Mouse (Mus musculus): ENCODE measurements at regions not wholly inside any gene's neighbourhood (a gene's known extent, or its start where the extent isn't known, plus 50 kb on each side); places are given as distances from the start of the nearest gene placed in this dataset.

- TF ChIP-seq CTCF (IDR thresholded peaks at IDR 0.05; ENCODE audit: low read depth) (no peak), EP300 (IDR thresholded peaks at IDR 0.05; ENCODE audit: low read depth) (no peak)
- DNase-seq (no peak), ATAC-seq (no peak)
- H3K36me3 ChIP-seq (replicated peaks; ENCODE audit: insufficient read depth, low read length) = no peaks in the 10 kb centered on the region
- H3K9ac ChIP-seq (replicated peaks) = no peak overlapping the region
- H3K4me3 ChIP-seq (ENCODE audit: low read depth, low read length) = no peak overlapping the region
- H3K27me3 ChIP-seq (ENCODE audit: insufficient read depth, low read length) = no peaks in the 10 kb centered on the region
- no peak overlapping the region for H3K4me2 ChIP-seq (ENCODE audit: low read depth, low read length)
- H3K27ac ChIP-seq (ENCODE audit: low read depth) = no peak overlapping the region
- H3K4me1 ChIP-seq (ENCODE audit: insufficient read depth) = no peaks in the 10 kb centered on the region
- WGBS (ENCODE audit: insufficient replicate concordance) = 78% methylated on average over 14 of the region's 14 CpGs
- H3K9me3 ChIP-seq (ENCODE audit: low read length) = no peaks in the 10 kb centered on the region
These were observed 53.9 kb upstream of the Foxn3 start for GRCm38 (mm10) chr12:99617241-99617804.

GRCm38 (mm10) chr12:99614420-99614819 is 51.0 kb upstream of the Foxn3 start:
- Histone ChIP-seq H3K27ac (ENCODE audit: low read depth) (no peak overlapping the region), H3K9ac (replicated peaks) (no peak overlapping the region), H3K36me3 (replicated peaks; ENCODE audit: insufficient read depth, low read length) (no peaks in the 10 kb centered on the region), H3K4me3 (ENCODE audit: low read depth, low read length) (no peak overlapping the region), H3K27me3 (ENCODE audit: insufficient read depth, low read length) (no peaks in the 10 kb centered on the region), H3K4me1 (ENCODE audit: insufficient read depth) (no peaks in the 10 kb centered on the region), H3K4me2 (ENCODE audit: low read depth, low read length) (no peak overlapping the region), H3K9me3 (ENCODE audit: low read length) (no peaks in the 10 kb centered on the region)
- ATAC-seq (no peak), DNase-seq (no peak)
- no peak for TF ChIP-seq EP300 (IDR thresholded peaks at IDR 0.05; ENCODE audit: low read depth)
- TF ChIP-seq CTCF (IDR thresholded peaks at IDR 0.05; ENCODE audit: low read depth) = no peak
- WGBS (ENCODE audit: insufficient replicate concordance) = 64% methylated on average over 6 of the region's 6 CpGs

All from liver, postnatal 0 days (tissue).